16 mouse cellular contexts compared by ENCODE assay signal in genomic region chr13:49608589-49609322, GRCm38 (mm10). TPM values are rescaled to one million over a fixed set of nuclear protein-coding genes. Genes with fewer than 3 reads are reported as not detected.
DNase-seq lines count a peak whose midpoint lies in the region; ATAC-seq lines count a peak whose summit lies in the region.
"Had no signal": no experiment of that assay in that cellular context is flagged by ENCODE, and none has a peak within 500 bp of the region (broad histone marks: within the 10 kb centered on the region; RNA-seq: fewer than 3 reads in every experiment).

No protein-coding gene starts in this region.

- no peaks in the 10 kb centered on the region for H3K27me3 ChIP-seq in heart, embryonic 16.5 days (ENCODE audit: control insufficient read depth, insufficient read depth, low read length)
- no peaks in the 10 kb centered on the region for H3K27me3 ChIP-seq in lung, embryonic 16.5 days (ENCODE audit: control insufficient read depth, insufficient read depth, low read depth, low read length)
- no peaks in the 10 kb centered on the region for H3K27me3 ChIP-seq in intestine, embryonic 15.5 days (replicated peaks)
- H3K27me3 ChIP-seq: neural tube, embryonic 12.5 days had no signal

- H3K4me3 ChIP-seq in heart, embryonic 16.5 days (ENCODE audit: low read length): peak overlapping the region; percentile 21
- H3K4me3 ChIP-seq in lung, embryonic 16.5 days (ENCODE audit: low read length): peak overlapping the region; percentile 40
- H3K4me3 ChIP-seq in intestine, embryonic 15.5 days (replicated peaks): peak overlapping the region; percentile 7; the same call in 1 of the 2 replicates
- H3K4me3 ChIP-seq: hindbrain, embryonic 10.5 days; neural tube, embryonic 12.5 days had no signal

- H3K36me3 ChIP-seq in heart, embryonic 16.5 days (ENCODE audit: control insufficient read depth, insufficient read depth): no peaks in the 10 kb centered on the region
- no peaks in the 10 kb centered on the region for H3K36me3 ChIP-seq in lung, embryonic 16.5 days (ENCODE audit: control insufficient read depth, insufficient read depth, low read length)
- H3K36me3 ChIP-seq in intestine, embryonic 15.5 days: no peaks in the 10 kb centered on the region
- H3K36me3 ChIP-seq: hindbrain, embryonic 10.5 days; neural tube, embryonic 12.5 days had no signal

- no peak for DNase-seq in heart, adult 8-10 months (ENCODE audit: low spot score)
- DNase-seq in lung, postnatal 36 days: no peak
- no peak for DNase-seq in embryo, embryonic 10 days (ENCODE audit: low spot score)
- DNase-seq in embryo, embryonic 9.5 days (ENCODE audit: extremely low spot score): no peak
- DNase-seq: cerebellum, adult 9-10 months; kidney, adult 9 months; left cerebral cortex, postnatal 4 days; lung, postnatal 10 days; midbrain, embryonic 14.5 days; right cerebral cortex, adult 18-20 months had no signal

- H3K27ac ChIP-seq in heart, embryonic 16.5 days (ENCODE audit: low read length): peak overlapping the region; percentile 50
- peak overlapping the region; percentile 76 for H3K27ac ChIP-seq in lung, embryonic 16.5 days (ENCODE audit: low read length)
- H3K27ac ChIP-seq in intestine, embryonic 15.5 days: no peak overlapping the region
- H3K27ac ChIP-seq: hindbrain, embryonic 10.5 days; neural tube, embryonic 12.5 days had no signal

- no peak for ATAC-seq in heart, embryonic 16.5 days (replicated peaks; ENCODE audit: extremely low read depth, insufficient read depth, low FRiP score)
- 0 out of 2 replicates have a peak, but pooled peaks have one; percentile 30 for ATAC-seq in lung, embryonic 16.5 days (ENCODE audit: low read depth)
- no peak for ATAC-seq in intestine, embryonic 15.5 days
- ATAC-seq: forebrain, embryonic 14.5 days had no signal

- no peaks in the 10 kb centered on the region for H3K9me3 ChIP-seq in heart, embryonic 16.5 days (replicated peaks; ENCODE audit: control insufficient read depth, low read length)
- no peaks in the 10 kb centered on the region for H3K9me3 ChIP-seq in lung, embryonic 16.5 days (ENCODE audit: control insufficient read depth, low read length)
- no peaks in the 10 kb centered on the region for H3K9me3 ChIP-seq in intestine, embryonic 15.5 days
- H3K9me3 ChIP-seq: hindbrain, embryonic 10.5 days; neural tube, embryonic 12.5 days had no signal

- peaks cover 3% of the 10 kb centered on the region; the same call in 1 of the 2 replicates for H3K4me1 ChIP-seq in heart, embryonic 16.5 days (ENCODE audit: control insufficient read depth, insufficient read depth, low read length)
- no peaks in the 10 kb centered on the region for H3K4me1 ChIP-seq in lung, embryonic 16.5 days (replicated peaks; ENCODE audit: control insufficient read depth, insufficient read depth, low read length)
- no peaks in the 10 kb centered on the region for H3K4me1 ChIP-seq in intestine, embryonic 15.5 days (replicated peaks)
- H3K4me1 ChIP-seq: hindbrain, embryonic 10.5 days; neural tube, embryonic 12.5 days had no signal

- 0 out of 2 replicates have a peak overlapping the region, but pooled peaks have one; percentile 3 for H3K9ac ChIP-seq in heart, embryonic 16.5 days (ENCODE audit: low read length)
- peak overlapping the region; percentile 50; the same call in 1 of the 2 replicates for H3K9ac ChIP-seq in lung, embryonic 16.5 days (ENCODE audit: low read length)
- H3K9ac ChIP-seq in intestine, embryonic 15.5 days: no peak overlapping the region
- H3K9ac ChIP-seq: neural tube, embryonic 12.5 days had no signal

- 43% methylated on average over 4 of the region's 4 CpGs for WGBS in heart, embryonic 16.5 days
- 46% methylated on average over 4 of the region's 4 CpGs for WGBS in lung, embryonic 16.5 days
- 53% methylated on average over 4 of the region's 4 CpGs for WGBS in intestine, embryonic 15.5 days

- peak overlapping the region; percentile 26 for H3K4me2 ChIP-seq in heart, embryonic 16.5 days (ENCODE audit: low read depth, low read length)
- peak overlapping the region; percentile 40 for H3K4me2 ChIP-seq in lung, embryonic 16.5 days (ENCODE audit: low read depth, low read length)
- H3K4me2 ChIP-seq in intestine, embryonic 15.5 days (replicated peaks): peak overlapping the region; percentile 13; the same call in 1 of the 2 replicates
- H3K4me2 ChIP-seq: neural tube, embryonic 12.5 days had no signal

RNA-seq across cellular contexts. Expression of gene Ogn, which starts 0.9 kb away (rescaled TPM):
- polyA plus RNA-seq in heart, embryonic 16.5 days (2015; fragmentation: Nextera tagmentation; extraction: Ambion mirVana): 49.8 and 53.8 TPM in 2 replicates
- total RNA-seq in heart, adult 8-10 months (2022): 10 to 100 TPM; 62.1 to 84.1 (median 78.6) TPM
- polyA plus RNA-seq in lung, embryonic 16.5 days (2015; fragmentation: Nextera tagmentation; extraction: Ambion mirVana): 131 and 132 TPM in 2 replicates
- polyA plus RNA-seq in intestine, embryonic 15.5 days (2015; fragmentation: Nextera tagmentation; extraction: Ambion mirVana): 56.4 and 68.3 TPM in 2 replicates

RNA-seq across cellular contexts. Expression of gene Omd, which starts 26.5 kb away (rescaled TPM):
- polyA plus RNA-seq in heart, embryonic 16.5 days (2015; fragmentation: Nextera tagmentation; extraction: Ambion mirVana): 0.74 and 1.3 TPM in 2 replicates
- total RNA-seq in heart, adult 8-10 months (2022): 1 to 10 TPM in 3 of 4 experiments, under 1 TPM in 1; 0.68 to 2.0 (median 1.1) TPM
- polyA plus RNA-seq in lung, embryonic 16.5 days (2015; fragmentation: Nextera tagmentation; extraction: Ambion mirVana): 1.8 and 2.0 TPM in 2 replicates
- 0.68 and 0.91 TPM in 2 replicates for polyA plus RNA-seq in intestine, embryonic 15.5 days (2015; fragmentation: Nextera tagmentation; extraction: Ambion mirVana)

RNA-seq across cellular contexts. Expression of gene Cenpp, which starts 43.8 kb away (rescaled TPM):
- 25.5 and 28.1 TPM in 2 replicates for polyA plus RNA-seq in heart, embryonic 16.5 days (2015; fragmentation: Nextera tagmentation; extraction: Ambion mirVana)
- total RNA-seq in heart, adult 8-10 months (2022): 1 to 10 TPM; 2.3 to 3.0 (median 2.8) TPM
- polyA plus RNA-seq in lung, embryonic 16.5 days (2015; fragmentation: Nextera tagmentation; extraction: Ambion mirVana): 33.0 and 33.2 TPM in 2 replicates
- polyA plus RNA-seq in intestine, embryonic 15.5 days (2015; fragmentation: Nextera tagmentation; extraction: Ambion mirVana): 21.2 and 24.7 TPM in 2 replicates

RNA-seq across cellular contexts. Expression of gene Nol8, which starts 44.1 kb away (rescaled TPM):
- 11.5 TPM in 2 replicates for polyA plus RNA-seq in heart, embryonic 16.5 days (2015; fragmentation: Nextera tagmentation; extraction: Ambion mirVana)
- 10 to 100 TPM; 17.4 to 22.3 (median 21.2) TPM for total RNA-seq in heart, adult 8-10 months (2022)
- polyA plus RNA-seq in lung, embryonic 16.5 days (2015; fragmentation: Nextera tagmentation; extraction: Ambion mirVana): 14.7 and 15.2 TPM in 2 replicates
- polyA plus RNA-seq in intestine, embryonic 15.5 days (2015; fragmentation: Nextera tagmentation; extraction: Ambion mirVana): 14.4 and 17.1 TPM in 2 replicates
